Mouse (Mus musculus): ENCODE data around the gene Gm10392.

DNA sequence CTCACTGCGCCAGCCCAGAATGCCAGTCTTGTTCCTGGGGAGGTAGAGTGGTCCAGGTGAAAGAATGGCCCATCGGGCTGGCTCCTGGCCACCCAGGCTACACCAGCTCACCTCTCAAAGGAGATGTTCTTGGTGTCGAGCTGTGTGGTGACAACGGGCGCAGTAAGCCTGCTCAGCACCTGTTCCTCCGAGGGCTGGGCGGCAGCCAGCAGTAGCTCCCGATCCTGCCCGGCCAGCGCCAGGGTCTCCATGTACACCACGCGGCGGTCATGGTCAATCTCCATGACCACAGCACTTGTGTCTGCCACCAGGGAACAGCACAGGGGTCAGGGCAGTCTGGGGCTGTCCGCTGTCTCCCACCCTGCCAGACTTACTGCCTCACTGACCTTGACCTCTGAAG, 42.8 kb downstream of the Gm10392 start:
- TF ChIP-seq USF1 (IDR thresholded peaks at IDR 0.05; ENCODE audit: low read depth) (no peak), CTCF (IDR thresholded peaks at IDR 0.05; ENCODE audit: control insufficient read depth, insufficient read depth, insufficient read length) (no peak), CEBPB (IDR thresholded peaks at IDR 0.05; ENCODE audit: low read depth) (no peak), MAX (IDR thresholded peaks at IDR 0.05) (no peak), FOSL1 (IDR thresholded peaks at IDR 0.05; ENCODE audit: insufficient read depth, low read length, poor library complexity, severe bottlenecking) (no peak)
